Comparison of ENCODE assay signal across 31 mouse cellular contexts in genomic region chr2:165444861-165445260, GRCm38 (mm10). TPM values are rescaled to one million over a fixed set of nuclear protein-coding genes. Genes with fewer than 3 reads are reported as not detected.
"Had no signal": no experiment of that assay in that cellular context is flagged by ENCODE, and none has a peak within 500 bp of the region (broad histone marks: within the 10 kb centered on the region; RNA-seq: fewer than 3 reads in every experiment).

No protein-coding gene starts in this region.

- H3K4me2 ChIP-seq: heart, embryonic 11.5 days; heart, embryonic 13.5 days; heart, embryonic 15.5 days; hindbrain, embryonic 13.5 days; hindbrain, embryonic 15.5 days; kidney, embryonic 15.5 days; limb, embryonic 12.5 days; liver, embryonic 11.5 days had no signal

- H3K4me3 ChIP-seq: gastrocnemius, adult 2 months; heart, adult 2 months; heart, embryonic 13.5 days; heart, embryonic 15.5 days; hindbrain, embryonic 13.5 days; hindbrain, embryonic 15.5 days; kidney, embryonic 15.5 days; left cerebral cortex, adult 2 months; limb, embryonic 10.5 days; limb, embryonic 12.5 days had no signal

- H3K9me3 ChIP-seq: heart, embryonic 13.5 days; heart, embryonic 15.5 days; hindbrain, embryonic 13.5 days; hindbrain, embryonic 15.5 days; kidney, embryonic 15.5 days; limb, embryonic 10.5 days; limb, embryonic 12.5 days had no signal

- H3K27ac ChIP-seq: gastrocnemius, adult 2 months; heart, adult 2 months; heart, embryonic 13.5 days; heart, embryonic 15.5 days; hindbrain, embryonic 13.5 days; hindbrain, embryonic 15.5 days; hindbrain, postnatal 0 days; kidney, embryonic 15.5 days; kidney, postnatal 0 days; left cerebral cortex, adult 2 months; limb, embryonic 10.5 days; limb, embryonic 12.5 days had no signal

- H3K4me1 ChIP-seq: heart, embryonic 13.5 days; heart, embryonic 15.5 days; hindbrain, embryonic 13.5 days; hindbrain, embryonic 15.5 days; kidney, embryonic 15.5 days; limb, embryonic 10.5 days; limb, embryonic 12.5 days had no signal

- H3K36me3 ChIP-seq: heart, embryonic 13.5 days; heart, embryonic 15.5 days; hindbrain, embryonic 13.5 days; hindbrain, embryonic 15.5 days; kidney, embryonic 15.5 days; limb, embryonic 10.5 days; limb, embryonic 12.5 days had no signal

- ATAC-seq: hindbrain, postnatal 0 days; intestine, embryonic 16.5 days had no signal

- H3K9ac ChIP-seq: heart, embryonic 13.5 days; heart, embryonic 15.5 days; hindbrain, embryonic 13.5 days; hindbrain, embryonic 15.5 days; kidney, embryonic 15.5 days; limb, embryonic 12.5 days had no signal

- DNase-seq: gastrocnemius, adult 2 months; gastrocnemius, postnatal 10 days; gastrocnemius, postnatal 25 days; heart, adult 11 months; heart, adult 2 months; heart, postnatal 14 days; heart, postnatal 36 days; kidney, adult 2 months; kidney, adult 9 months; kidney, postnatal 14 days; kidney, postnatal 36 days; liver had no signal

- H3K27me3 ChIP-seq: heart, embryonic 15.5 days; hindbrain, embryonic 13.5 days; hindbrain, embryonic 15.5 days; kidney, embryonic 15.5 days; limb, embryonic 12.5 days had no signal

RNA-seq across cellular contexts. Expression of gene Slc13a3, which starts 28.2 kb away (rescaled TPM):
- total RNA-seq: hematopoietic stem cell, adult 5-6 weeks had no signal
- polyA plus RNA-seq: limb, embryonic 10.5 days; limb, embryonic 12.5 days had no signal

RNA-seq across cellular contexts. Expression of gene Ocstamp, which starts 44.7 kb away (rescaled TPM):
- total RNA-seq: heart, adult 2 months; heart, postnatal 14 days; heart, postnatal 36 days; hematopoietic stem cell, adult 5-6 weeks; layer of hippocampus, adult 18-20 months; layer of hippocampus, postnatal 25 days; left cerebral cortex, adult 2 months; left cerebral cortex, postnatal 14 days; left cerebral cortex, postnatal 36 days had no signal
- polyA plus RNA-seq: heart, embryonic 11.5 days; heart, embryonic 13.5 days; hindbrain, embryonic 11.5 days; hindbrain, embryonic 15.5 days; hindbrain, postnatal 0 days; limb, embryonic 12.5 days had no signal

RNA-seq across cellular contexts. Expression of gene Zfp334, which starts 56.8 kb away (rescaled TPM):
- total RNA-seq: hematopoietic stem cell, adult 5-6 weeks had no signal
